Mouse (Mus musculus): ENCODE results near the gene Dnlz. TPM values are rescaled to one million over a fixed set of nuclear protein-coding genes. Genes with fewer than 3 reads are reported as not detected.
A peak's percentile ranks its signal among the peaks of the same experiment; 100 is the strongest.

Dnlz gene
- total RNA-seq, 2 experiments from 2014 or later, result 22.2 to 22.9 TPM

DNA sequence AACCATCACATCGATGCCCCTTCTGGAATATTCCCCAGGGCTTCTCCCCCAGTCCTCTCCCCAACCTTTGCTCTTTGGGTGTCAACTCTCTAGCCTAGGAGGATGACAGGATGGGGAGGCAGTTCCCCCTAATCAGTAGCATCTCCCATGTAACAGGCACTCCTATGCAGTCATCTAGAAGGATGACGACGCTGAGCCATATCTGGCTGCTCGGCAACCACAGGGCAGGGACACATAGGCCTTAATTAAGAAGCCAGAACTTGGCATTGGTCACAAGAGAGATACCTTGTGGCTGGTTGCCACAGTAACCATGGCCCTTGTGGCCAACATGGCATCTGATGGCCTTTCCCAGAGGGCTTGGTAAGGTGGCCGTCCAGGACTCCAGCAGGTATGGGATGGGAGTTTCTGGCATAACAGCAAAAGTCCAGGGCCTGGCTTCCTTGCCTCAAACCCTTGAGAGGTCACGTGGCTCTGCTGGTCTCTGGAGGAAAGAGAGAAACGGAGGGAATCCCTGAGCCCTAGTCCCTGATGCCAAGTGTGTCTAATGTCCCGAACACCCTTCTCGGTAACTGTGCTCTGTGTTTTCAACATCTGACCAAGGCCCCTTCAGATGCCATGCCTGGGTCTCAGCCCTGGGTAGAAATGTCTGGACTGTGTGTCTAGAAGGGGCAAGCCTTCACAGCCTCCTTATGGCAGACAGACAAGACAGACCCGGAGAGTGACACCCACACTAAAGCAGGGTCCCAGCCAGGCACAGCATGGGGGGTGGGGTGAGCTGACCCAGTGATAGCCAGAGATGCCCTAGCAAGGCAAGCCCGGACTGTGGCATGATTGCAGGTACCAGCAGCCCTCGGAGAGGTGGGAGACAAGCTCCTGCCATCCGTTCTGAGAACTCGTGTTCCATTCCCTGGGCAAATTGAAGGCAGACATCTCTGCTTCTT is 31.4 kb downstream of the Dnlz start:
- no peak for DNase-seq

DNA sequence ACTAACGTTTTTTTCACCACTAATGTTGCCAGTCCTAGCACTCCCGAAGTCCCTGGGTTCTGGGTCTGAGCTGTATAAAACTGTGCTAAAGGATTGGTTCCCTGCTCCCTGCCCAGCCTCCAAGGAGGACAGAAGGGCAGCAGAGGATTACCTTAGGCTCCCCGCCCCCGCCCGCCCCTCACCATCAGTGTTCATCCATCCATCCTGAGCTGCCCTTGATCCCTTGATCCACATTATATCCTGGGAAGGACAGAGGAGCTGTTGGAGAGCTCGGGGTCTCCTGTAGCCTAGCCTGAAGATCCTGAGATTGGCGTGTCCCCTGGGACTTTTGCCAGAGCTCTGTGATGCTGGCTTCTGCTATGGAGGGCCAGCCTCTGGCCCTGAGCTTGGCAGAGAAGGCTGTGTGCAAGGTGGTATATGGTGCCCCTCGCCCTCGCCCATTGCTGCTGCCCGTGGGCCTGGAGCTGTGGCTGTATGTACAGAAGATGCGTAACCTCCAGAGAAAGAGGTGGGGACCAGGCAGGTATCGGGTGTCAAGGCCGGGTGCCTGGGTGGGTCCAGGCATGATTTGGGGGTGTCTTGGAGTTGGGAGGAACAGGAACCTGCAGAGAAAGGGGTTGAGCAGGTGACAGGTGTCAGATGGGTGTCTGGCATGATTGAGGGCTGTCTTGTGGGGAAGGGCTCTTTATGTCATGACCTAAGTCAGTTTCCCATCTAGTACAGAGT is 32.2 kb downstream of the Dnlz start:
- no peak for DNase-seq

DNA sequence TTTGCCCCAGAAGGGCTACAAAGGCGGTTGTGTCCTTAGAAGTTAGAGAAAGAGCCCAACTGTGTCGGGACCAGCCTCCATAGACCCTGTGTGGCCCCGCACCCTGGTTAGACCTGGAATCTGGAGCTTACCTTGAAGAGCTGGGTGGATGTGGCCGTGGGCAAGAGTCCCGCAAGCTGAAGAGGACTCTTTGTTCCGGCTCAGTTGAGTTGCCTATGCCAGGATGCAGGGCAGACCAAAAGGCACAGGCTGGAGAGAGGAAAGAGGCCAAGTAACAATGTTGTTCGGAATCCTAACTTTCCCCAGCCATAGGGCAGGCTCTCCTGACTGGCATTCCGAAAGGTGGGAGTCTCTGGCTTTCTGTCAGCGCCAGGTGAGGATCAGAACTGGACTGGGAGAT is 32.8 kb downstream of the Dnlz start:
- no peak for DNase-seq

DNA sequence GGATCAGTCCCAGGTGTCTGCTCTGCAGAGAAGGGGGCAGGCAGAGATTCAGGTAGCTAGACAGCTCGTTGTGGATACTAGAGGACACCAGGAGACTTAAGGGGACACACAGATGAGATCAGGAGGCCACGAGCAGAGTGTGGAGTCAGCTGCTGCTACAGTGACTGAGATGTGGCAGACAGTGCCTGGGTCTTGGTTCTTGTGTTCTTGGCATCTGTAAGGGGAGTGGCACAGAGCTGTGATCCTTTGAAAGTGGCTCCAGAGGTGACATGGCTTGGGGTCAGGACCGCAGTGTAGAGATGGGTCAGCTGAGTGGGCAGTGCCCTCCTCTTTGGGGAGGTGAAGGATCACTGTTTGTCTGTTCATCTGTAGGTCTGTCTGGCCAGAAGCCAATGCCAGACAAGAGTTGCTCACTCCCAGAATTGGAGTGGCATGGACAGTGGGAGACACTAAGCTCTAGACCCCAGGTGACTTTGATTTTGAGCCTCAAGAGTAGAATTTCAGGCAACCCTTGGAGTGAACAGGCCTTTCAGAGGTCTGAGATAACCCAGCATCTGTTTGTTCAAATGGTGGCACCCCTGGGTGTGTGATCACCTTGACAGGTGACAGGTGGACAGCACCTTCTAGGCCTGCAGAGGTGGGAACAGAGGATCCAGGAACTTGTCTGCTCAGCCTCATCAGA is 33.8 kb downstream of the Dnlz start:
- DNase-seq, result no peak

DNA sequence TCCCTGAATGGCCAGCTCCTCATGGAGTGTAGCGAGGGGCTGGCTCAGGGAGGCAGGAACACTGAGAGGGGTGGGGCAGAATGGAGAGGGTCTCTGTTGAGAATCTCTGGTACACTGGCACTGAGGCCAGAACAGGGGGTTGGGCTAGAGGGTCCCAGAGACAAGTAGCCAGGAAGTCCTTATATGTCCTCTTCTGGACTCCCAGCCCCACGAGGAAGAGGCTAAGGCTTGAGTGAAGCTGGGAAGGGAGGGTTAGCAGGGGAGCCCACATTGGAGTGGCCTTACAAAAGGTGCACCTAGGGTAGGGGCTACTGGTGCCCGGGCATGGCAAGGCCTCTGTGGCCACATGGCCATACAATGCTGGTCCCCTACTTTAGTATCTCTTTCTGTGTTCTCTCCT is 34.5 kb downstream of the Dnlz start:
- no peak for DNase-seq

DNA sequence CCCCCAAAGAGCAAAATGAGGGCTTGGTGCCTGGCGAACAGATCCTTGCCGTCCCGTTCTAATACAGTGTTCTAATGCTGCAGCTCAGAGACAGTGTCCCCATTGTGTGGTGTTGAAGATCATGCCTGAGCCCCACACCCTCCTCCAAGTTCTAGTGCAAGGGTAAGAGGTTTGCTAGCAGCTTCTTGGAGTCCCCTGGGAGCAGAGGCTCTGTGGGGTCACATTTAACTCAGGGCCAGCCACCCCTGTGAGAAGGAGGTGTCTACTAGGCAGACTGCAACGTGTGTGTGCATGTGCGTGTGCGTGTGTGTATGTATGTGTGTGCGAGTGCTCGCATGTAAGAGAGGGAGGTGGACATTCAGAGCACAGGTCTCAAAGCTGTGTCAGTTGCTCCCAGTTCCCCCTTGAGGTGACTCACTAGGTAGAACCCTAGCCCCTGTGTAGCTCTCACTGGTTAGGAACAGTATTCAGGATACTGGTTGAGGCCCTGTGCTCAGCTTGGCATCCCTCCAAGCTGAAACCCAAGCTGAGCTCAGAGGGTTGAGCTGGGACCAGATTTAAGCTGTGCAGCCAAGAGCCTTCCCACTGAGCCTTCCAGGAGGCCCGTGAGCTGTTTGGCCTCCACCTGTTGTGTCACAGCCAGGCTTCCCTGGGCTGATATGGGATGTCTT is 35.2 kb downstream of the Dnlz start:
- no peak for DNase-seq

DNA sequence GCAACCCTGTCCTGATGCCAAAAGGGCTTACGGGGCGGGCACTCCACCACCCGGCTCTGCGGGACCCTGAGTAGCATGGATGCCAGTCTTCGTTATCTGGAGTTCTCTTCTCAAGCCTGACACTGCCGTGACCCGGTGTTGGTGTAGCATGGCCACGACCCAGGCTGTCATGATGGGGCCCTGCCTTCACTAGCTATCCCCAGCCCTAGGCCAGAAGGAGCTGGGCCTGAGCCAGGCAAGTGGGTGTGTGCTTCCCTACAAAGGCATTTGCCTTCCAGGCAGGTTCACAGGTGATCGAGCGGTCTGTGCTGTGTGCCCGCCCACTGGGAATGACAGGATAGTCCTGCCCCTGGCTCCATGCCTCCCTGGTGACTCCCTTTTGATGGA is 36.0 kb downstream of the Dnlz start:
- peak; percentile 41 to 64 for DNase-seq

DNA sequence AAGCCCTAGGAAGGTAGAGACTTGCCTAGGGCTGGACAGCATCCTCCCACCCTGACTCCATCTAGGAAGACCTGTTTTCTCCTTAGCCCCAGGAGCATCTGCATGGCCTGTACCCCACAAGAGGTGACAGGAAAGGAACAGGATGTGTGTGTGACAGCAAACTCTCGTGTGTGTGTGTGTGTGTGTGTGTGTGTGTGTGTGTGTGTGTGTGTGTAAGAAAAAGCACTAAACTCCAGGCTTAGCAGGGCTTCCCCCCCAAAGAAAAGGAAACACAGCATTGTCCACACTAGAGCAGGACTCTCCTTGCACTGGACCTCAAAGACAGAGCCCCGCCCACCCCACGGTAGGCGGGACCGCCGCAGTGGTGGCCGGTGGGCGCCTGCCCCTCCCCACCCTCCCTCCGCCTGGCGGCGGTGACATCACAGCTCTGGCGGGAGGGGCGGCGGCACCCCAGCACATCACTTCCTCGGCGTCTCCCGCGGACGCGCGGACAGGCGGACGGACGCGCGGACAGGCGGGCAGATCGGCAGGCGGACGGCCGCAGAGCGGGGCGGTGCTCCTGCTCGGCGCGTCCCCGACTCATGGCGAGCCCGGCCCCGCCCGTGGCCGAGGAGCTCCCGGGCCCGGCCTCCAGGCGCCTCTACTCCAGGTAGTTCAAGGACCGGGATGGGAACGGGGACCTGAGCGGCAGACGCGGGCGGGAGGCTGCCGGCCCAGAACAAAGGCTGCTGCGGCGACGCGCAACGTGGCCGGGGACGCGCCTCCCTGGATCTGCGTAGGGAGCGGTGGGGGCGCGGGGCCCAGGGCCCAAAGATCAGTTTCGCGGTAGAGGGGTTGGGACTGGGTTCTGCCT is 36.6 kb downstream of the Dnlz start, which contains the start of gene Gpsm1:
TSS of gene Gpsm1 (plus strand) at position 444 of the 853 bp plus-strand sequence.
- peak; percentile 88 to 93 for DNase-seq

DNA sequence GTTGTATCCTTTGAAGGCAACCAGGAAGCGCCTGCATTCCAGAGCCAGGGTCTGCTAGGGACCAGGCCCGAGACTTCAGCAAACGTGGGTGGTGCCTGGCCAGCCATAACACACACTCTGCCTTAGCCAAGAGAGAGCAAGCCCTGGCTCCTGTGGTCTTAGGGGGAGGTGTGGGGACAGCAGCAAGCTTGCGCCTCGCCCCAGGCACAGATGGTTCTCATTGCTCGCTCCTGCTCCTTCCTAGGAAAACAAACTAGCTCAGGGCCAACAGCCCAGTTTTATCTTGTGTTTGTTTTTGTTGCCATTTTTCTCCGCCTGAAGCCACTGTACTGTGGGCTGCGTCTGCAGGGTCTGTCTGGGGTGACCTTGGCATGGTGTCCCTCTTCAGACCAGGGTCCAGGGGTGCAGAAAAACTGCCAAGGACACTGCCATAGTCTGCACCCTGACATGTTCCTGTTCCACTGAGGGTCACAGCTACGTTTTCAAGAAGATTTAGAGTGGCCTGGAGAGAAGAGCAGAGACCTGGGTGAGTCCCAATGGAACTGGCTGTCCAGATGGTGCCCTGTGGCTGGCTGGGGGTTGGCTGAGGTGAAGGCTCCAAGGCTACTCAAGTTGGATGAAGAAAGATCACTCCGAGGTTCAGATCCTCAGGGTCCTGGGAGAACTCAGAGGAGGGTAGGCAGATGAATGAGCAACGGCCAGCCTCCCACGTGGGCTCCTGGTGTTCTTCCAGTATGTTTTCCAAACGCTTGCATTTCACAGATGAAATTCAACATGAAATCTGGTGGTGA is 37.4 kb downstream of the Dnlz start:
- DNase-seq, result peak in 1 of 2 experiments; percentile 49

DNA sequence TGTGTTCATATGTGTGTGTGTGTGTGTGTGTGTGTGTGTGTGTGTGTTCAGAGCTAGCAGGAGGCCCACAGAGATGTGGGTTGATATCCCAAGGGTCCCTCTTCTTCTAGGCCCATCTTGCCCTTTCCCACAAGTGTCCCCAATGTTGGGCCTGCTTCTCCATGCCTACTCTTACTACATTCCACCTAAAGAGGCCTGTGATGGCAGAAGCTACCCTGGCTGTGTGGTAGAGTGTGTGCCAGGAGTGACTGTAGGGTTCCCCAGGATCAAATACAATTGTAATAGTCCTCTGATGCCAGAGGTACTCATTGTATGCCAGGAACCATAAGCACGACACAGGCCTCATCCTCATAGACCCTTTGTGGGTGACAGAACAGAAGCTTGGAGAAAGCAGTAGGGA is 38.5 kb downstream of the Dnlz start:
- DNase-seq, result no peak

DNA sequence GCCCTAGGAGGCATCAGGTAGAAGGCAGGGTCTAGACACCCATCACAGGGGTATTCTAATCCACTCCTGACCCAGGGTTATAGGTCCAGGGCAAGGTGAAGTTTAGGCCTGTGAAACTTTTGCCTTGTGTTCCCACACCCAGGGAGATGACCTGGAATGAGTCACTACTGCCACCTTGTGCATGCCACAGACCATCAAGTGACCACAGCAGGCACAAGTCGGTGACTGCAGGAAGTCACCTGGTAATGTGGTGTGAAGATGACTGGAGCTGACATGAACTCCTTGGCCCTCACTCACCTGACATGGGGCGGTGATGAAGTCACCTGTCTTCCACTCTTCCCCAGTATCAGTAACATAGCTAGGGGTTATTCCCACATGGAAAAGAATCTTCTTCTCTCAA is 39.1 kb downstream of the Dnlz start:
- no peak for DNase-seq

DNA sequence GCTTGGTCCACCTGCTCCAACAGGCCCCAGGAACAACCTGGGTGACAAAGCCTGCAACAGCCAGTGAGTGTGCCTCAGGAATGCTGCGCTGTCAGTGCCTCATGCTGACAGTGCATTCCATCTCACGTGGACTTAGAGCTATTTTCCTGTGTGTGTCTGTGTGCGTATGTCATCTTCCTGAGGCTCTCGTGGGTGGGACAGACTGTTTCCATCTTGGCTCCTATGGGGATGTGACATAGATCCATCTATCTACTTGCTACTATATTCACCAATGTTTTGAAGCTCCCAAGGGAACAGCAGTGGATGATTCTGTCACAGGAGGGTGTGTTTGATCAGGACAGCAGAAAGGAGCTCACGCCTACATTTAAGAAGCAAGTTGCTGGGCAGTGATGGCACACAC is 40.0 kb downstream of the Dnlz start:
- no peak for DNase-seq

DNA sequence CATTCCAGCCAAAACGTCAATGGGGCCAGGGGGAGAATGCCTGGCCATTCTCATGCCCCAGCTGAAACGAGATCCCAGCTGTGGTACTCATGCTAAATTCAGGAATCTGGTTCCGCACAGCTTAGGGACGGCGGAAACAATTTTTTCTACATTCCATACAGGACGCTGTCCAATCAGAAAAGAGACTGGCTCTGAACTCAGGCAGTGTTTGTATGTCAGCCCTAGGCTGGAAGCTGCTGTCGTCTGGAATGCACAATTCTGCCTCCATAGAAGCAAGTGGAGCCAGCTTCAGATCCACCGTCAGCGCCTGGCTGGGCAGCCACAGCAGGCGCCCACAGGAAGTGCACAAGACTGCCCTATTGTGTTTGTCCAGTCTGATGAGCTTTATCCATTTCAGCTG is 42.2 kb downstream of the Dnlz start:
- no peak for DNase-seq

DNA sequence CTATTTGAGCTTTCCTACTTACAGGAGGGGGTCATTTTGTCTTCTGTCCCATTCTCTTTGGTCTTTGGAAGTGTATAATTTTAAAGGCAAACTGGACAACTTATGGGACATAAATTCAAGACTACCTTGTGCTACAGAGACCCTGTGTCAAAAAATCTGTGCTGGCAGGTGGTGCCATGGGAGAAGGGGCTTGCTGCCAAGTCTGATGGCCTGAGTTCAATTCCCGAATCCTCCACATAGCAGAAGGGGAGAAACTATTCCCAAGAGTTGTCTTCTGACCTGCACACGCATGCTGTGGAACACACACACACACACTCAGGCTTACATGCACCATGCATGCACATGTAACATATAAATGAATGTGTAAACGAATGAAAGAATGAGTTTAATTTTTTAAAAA is 45.2 kb downstream of the Dnlz start:
- no peak for DNase-seq

DNA sequence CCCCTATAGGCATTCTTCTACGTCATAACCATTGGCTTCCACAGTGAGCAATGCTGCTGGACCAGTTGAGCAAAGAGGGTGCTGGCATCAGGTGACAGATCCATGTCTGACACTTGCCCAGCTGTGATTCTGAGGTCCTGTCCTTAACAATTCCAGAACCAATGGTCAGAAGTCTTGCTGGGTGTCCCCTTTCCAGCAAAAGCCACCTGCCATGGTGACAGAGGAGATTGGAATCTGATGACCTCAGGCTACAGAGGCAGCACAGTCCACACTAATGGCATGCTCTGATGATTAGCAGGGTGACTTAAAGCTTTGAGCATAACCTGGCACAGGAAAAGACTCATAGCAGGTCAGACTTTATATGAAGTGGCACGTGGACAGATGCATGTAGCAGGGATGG is 46.4 kb downstream of the Dnlz start:
- DNase-seq, result no peak

DNA sequence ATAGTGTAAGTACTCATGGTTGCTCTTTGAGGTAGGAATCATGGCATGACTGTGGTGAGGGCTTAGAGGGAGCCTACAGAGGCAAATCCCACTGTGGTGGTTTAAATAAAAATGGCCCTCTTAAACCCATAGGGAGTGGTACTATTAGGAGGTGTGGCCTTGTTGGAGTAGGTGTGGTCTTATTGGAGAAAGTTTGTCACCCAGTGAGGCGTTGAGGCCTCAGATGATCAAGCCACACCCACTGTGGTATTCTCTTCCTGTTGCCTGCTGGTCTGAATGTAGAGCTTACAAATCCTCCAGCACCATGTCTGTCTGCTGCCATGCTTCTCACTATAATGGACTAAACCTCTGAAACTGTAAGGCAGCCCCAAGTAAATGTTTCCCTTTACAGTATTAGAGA is 47.2 kb downstream of the Dnlz start:
- DNase-seq, result no peak

DNA sequence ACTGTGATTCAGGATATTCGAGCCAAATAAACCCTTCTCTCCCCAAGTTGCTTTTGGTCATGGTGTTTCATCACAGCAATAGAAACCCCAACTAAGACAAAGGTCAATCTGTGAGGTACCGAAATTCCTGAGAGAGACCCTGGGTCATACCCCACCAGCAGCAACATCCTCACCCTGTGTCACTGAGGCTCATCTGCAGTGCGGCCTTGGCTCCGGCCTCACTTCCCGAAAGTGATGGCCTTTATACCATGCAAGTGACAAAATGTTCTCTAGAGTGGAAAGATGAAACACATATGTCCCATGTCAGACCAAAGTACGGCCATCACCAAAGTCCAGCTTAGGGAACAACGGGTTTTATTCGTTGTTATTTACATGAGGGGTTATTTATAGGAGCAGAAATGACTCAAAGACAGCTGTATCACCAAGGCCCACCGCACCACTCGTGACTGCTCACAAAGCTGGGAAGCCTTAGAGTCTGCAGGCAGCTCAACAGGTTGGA is 49.9 kb downstream of the Dnlz start:
- DNase-seq, result no peak

DNA sequence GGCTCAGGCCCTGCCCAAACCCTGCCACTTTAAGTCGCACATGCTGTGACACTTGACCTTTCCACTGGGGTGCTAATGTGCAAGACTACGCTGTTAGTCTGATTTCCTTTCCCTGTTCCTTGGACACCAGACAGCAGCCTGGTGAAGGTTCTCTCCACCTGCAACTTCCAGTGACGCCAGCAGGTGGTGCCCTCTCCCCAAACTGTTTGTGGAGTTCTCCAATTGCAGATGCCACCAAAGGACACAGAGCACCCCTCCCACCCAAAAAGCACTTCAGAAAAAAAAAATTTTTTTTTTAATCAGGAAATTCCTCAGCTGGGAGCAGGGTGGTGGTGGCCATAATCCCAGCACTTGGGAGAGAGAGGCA is 51.1 kb downstream of the Dnlz start:
- DNase-seq, result peak; percentile 84 to 89

DNA sequence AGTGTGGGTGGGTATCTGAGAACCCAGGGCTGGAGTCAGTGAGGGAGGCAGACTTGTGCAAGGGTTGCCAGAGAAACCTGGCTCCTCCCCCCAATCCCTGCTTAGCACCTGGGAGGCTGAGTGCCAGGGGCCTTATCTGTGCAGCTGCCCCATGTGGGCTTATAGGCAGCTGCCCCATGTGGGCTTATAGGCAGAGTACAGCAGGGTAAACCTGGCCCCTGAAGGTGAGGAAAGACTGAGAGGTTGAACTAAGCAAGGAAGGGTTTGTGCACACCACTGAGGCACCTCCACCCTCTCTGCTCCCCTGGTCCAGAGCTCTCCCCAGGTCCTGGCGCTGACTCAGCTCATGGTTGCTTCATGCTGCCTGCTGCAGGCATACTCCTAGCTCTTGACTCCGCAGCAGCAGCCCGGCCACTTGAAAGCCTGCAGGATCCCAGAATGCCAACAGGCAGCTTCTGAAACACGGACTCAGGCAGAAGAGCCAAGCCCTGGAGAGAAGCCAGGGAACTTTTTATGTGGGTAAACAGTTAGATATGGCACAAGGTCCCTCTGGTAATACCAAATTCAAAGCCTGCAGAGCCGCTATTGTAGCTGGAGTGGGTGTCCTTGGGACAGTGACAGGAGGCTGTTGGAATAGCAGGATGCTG is 51.6 kb downstream of the Dnlz start:
- DNase-seq, result peak; percentile 76 to 77

DNA sequence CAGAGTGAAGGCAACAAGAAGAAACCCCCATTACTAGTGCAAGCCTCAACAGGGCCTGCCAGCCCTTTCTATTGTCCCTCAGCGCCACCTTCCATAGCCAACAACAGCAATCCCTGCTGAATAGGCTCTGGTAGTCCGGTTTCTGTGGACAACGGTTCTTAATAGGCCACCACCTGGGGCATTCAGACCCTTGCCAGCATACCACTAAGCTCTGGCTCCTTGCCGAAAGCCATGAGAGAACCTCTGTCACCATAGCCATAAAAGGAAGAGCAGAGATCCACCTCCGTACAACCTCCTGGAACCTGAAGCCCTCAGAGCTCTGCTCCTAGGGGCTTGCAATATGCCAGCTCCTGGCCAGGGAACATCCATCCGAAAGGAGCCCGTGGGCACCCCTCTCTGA is 52.6 kb downstream of the Dnlz start:
- no peak for DNase-seq

Measured in adrenal gland, postnatal 36 days (tissue).